Mouse (Mus musculus) CH12.LX (cell line): Measurements from ENCODE around the gene Prpf31. TPM values are rescaled to one million over a fixed set of nuclear protein-coding genes. Genes with fewer than 3 reads are reported as not detected.

Source experiments
- DNase-seq: peaks from one replicate; pipeline ENCODE4 v3.0.0-alpha.2; 2013; ENCODE audit errors: extremely low read depth
- H3K27ac ChIP-seq: 2 replicates; pipeline ENCODE4 v1.5.1; 2012; ENCODE audit warnings: low read depth, mild to moderate bottlenecking, control low read depth, moderate library complexity; ENCODE audit not compliant: insufficient read depth
- H3K27me3 ChIP-seq: replicated peaks from 2 replicates; pipeline ENCODE3; 2012; ENCODE audit warnings: inconsistent platforms
- H3K36me3 ChIP-seq, 2 experiments: replicated peaks in 1 of 2; 2 replicates each; pipeline versions ENCODE3 to v1.6.1; 2012; ENCODE audit warnings: inconsistent platforms in 1 of 2, low read length in 1 of 2, mild to moderate bottlenecking in 1 of 2, mixed read lengths in 1 of 2, moderate library complexity in 1 of 2; ENCODE audit not compliant: control insufficient read depth in 1 of 2, insufficient read depth in 1 of 2
- H3K4me1 ChIP-seq, 2 experiments: 2 replicates each; pipeline ENCODE4 v1.6.1; 2012; ENCODE audit warnings: inconsistent platforms in 1 of 2, moderate library complexity in 1 of 2; ENCODE audit not compliant: insufficient read depth in 2 of 2, control insufficient read depth in 1 of 2
- H3K4me2 ChIP-seq: 2 replicates; pipeline ENCODE4 v1.6.1; 2012; ENCODE audit warnings: low read depth, mild to moderate bottlenecking, control low read depth; ENCODE audit not compliant: poor library complexity, insufficient read depth, severe bottlenecking
- H3K4me3 ChIP-seq, 3 experiments: fragments of 150-350 bp in 1 of 3; sonication (generic) in 1 of 3; replicated peaks in 1 of 3; 2 replicates each; pipeline versions ENCODE3 to v1.5.1; 2011 to 2012; ENCODE audit warnings: low read depth in 2 of 3, low read length in 2 of 3, mild to moderate bottlenecking in 2 of 3, moderate library complexity in 2 of 3, control low read depth in 1 of 3, improper control_type of control experiment in 1 of 3, inconsistent platforms in 1 of 3, mixed read lengths in 1 of 3; ENCODE audit not compliant: poor library complexity in 1 of 3
- H3K79me2 ChIP-seq: replicated peaks from 2 replicates; pipeline ENCODE4 v1.6.1; 2012; ENCODE audit warnings: mild to moderate bottlenecking, moderate library complexity; ENCODE audit not compliant: control insufficient read depth, poor library complexity, insufficient read depth, severe bottlenecking; ENCODE audit errors: extremely low read depth
- H3K9ac ChIP-seq: 2 replicates; pipeline ENCODE4 v1.6.1; 2012; ENCODE audit warnings: low read depth, mild to moderate bottlenecking, control low read depth, moderate library complexity; ENCODE audit not compliant: insufficient read depth
- H3K9me3 ChIP-seq: replicated peaks from 2 replicates; pipeline ENCODE3; 2012; ENCODE audit warnings: low read length, inconsistent platforms, mixed read lengths
- CHD1 ChIP-seq: IDR thresholded peaks from 2 replicates; pipeline ENCODE4 v1.6.1; 2012; ENCODE audit warnings: low read depth, low read length, improper control_type of control experiment, inconsistent platforms
- CHD2 ChIP-seq: IDR thresholded peaks from 2 replicates; pipeline ENCODE4 v1.6.1; 2011; ENCODE audit warnings: low read length, improper control_type of control experiment
- E2F4 ChIP-seq: IDR thresholded peaks from 2 replicates; pipeline ENCODE4 v1.6.1; 2011; ENCODE audit warnings: low read depth, low read length, improper control_type of control experiment; ENCODE audit not compliant: insufficient replicate concordance
- ETS1 ChIP-seq: conservative IDR thresholded peaks from 2 replicates; pipeline ENCODE4 v1.6.1; 2012; ENCODE audit warnings: low read depth, mild to moderate bottlenecking, inconsistent platforms, low read length, improper control_type of control experiment, moderate library complexity
- GABPA ChIP-seq: IDR thresholded peaks from 2 replicates; pipeline ENCODE4 v1.6.1; 2012; ENCODE audit warnings: low read depth, low read length, improper control_type of control experiment, inconsistent platforms; ENCODE audit not compliant: insufficient replicate concordance
- HCFC1 ChIP-seq: IDR thresholded peaks from 2 replicates; pipeline ENCODE4 v1.6.1; 2012; ENCODE audit warnings: low read depth, mild to moderate bottlenecking, inconsistent platforms, low read length, improper control_type of control experiment
- MAFK ChIP-seq: IDR thresholded peaks from 2 replicates; pipeline ENCODE4 v1.6.1; 2011; ENCODE audit warnings: low read length, improper control_type of control experiment; ENCODE audit not compliant: insufficient replicate concordance
- MAX ChIP-seq: IDR thresholded peaks from 2 replicates; pipeline ENCODE4 v1.6.1; 2011; ENCODE audit warnings: low read length, improper control_type of control experiment
- MAZ ChIP-seq: IDR thresholded peaks from 2 replicates; pipeline ENCODE4 v1.6.1; 2012; ENCODE audit warnings: low read depth, mild to moderate bottlenecking, inconsistent platforms, low read length, improper control_type of control experiment, moderate library complexity
- MYC ChIP-seq: IDR thresholded peaks from 2 replicates; pipeline ENCODE4 v1.6.1; 2011; ENCODE audit warnings: low read depth, mild to moderate bottlenecking, improper control_type of control experiment, low read length
- NELFE ChIP-seq: IDR thresholded peaks from 2 replicates; pipeline ENCODE4 v1.6.1; 2011; ENCODE audit warnings: low read depth, low read length, improper control_type of control experiment
- NRF1 ChIP-seq: IDR thresholded peaks from 2 replicates; pipeline ENCODE4 v1.6.1; 2014; ENCODE audit warnings: low read depth, mild to moderate bottlenecking, inconsistent platforms, low read length, improper control_type of control experiment, moderate library complexity
- PAX5 ChIP-seq: IDR thresholded peaks from 2 replicates; pipeline ENCODE4 v1.6.1; 2012; ENCODE audit warnings: low read length, inconsistent platforms, mixed read lengths
- POLR2A ChIP-seq: IDR thresholded peaks from 2 replicates; pipeline ENCODE4 v1.6.1; 2011; ENCODE audit warnings: low read depth, mild to moderate bottlenecking, improper control_type of control experiment, low read length
- RCOR1 ChIP-seq: conservative IDR thresholded peaks from 2 replicates; pipeline ENCODE4 v1.6.1; 2012; ENCODE audit warnings: low read depth, mild to moderate bottlenecking, inconsistent platforms, low read length, improper control_type of control experiment
- SIN3A ChIP-seq: IDR thresholded peaks from 2 replicates; pipeline ENCODE4 v1.6.1; 2012; ENCODE audit warnings: low read length, improper control_type of control experiment, inconsistent platforms
- TBP ChIP-seq: conservative IDR thresholded peaks from 2 replicates; pipeline ENCODE4 v1.6.1; 2011; ENCODE audit warnings: low read depth, low read length, improper control_type of control experiment
- TCF12 ChIP-seq: IDR thresholded peaks from 2 replicates; pipeline ENCODE4 v1.6.1; 2014; ENCODE audit warnings: low read depth, mild to moderate bottlenecking, inconsistent platforms, low read length, improper control_type of control experiment
- UBTF ChIP-seq: IDR thresholded peaks from 2 replicates; pipeline ENCODE4 v1.6.1; 2012; ENCODE audit warnings: low read depth, mild to moderate bottlenecking, inconsistent platforms, low read length, improper control_type of control experiment, moderate library complexity
- USF1 ChIP-seq: IDR thresholded peaks from 2 replicates; pipeline ENCODE4 v1.6.1; 2014; ENCODE audit warnings: low read depth, mild to moderate bottlenecking, inconsistent platforms, low read length, improper control_type of control experiment
- USF2 ChIP-seq: conservative IDR thresholded peaks from 2 replicates; pipeline ENCODE4 v1.6.1; 2011; ENCODE audit warnings: low read depth, low read length, improper control_type of control experiment
- ZC3H11A ChIP-seq: IDR thresholded peaks from 2 replicates; pipeline ENCODE4 v1.6.1; 2012; ENCODE audit warnings: low read depth, mild to moderate bottlenecking, inconsistent platforms, low read length, improper control_type of control experiment
- ZKSCAN1 ChIP-seq: IDR thresholded peaks from 2 replicates; pipeline ENCODE4 v1.6.1; 2012; ENCODE audit warnings: low read depth, inconsistent platforms, low read length, improper control_type of control experiment, borderline replicate concordance
- ZMIZ1 ChIP-seq: IDR thresholded peaks from 2 replicates; pipeline ENCODE4 v1.6.1; 2012; ENCODE audit warnings: low read depth, mild to moderate bottlenecking, inconsistent platforms, low read length, improper control_type of control experiment
- dilution Hi-C: fragments of 300-500 bp; cut with MboI; formaldehyde crosslinking; loops from 2 replicates; pipeline ENCODE4 v1.14.3; 2020; ENCODE audit warnings: low sequenced_read_pairs; ENCODE audit not compliant: extremely low pct_unique_long_range_greater_than_20kb, extremely low pct_ligation_motif_present
- in situ Hi-C: fragments of 300-500 bp; cut with MboI; formaldehyde crosslinking; loops from 3 replicates; pipeline ENCODE4 v1.14.3; 2019; ENCODE audit warnings: low sequenced_read_pairs, low pct_ligation_motif_present, low pct_unique_long_range_greater_than_20kb, mixed read lengths
- polyA plus RNA-seq: library from polyadenylated mRNA; unstranded; fragments of >175 nt; gene quantifications from 2 replicates; pipeline ENCODE4 v1.2.1, GENCODE M21; 2012; ENCODE audit warnings: low read depth; ENCODE audit not compliant: insufficient read length
- total RNA-seq, 2 experiments: library from RNA; depleted of rRNA; stranded (reverse); fragments of 300-350 nt in 1 of 2; fragments of >200 nt in 1 of 2; gene quantifications; 2 replicates each; pipeline ENCODE4 v1.2.3; 2012 to 2014

The Prpf31 gene
- total and polyA plus RNA-seq, 3 experiments, result 99.2 to 171 (median 117) TPM

GRCm38 (mm10) chr7:3643843-3644242 lies 14.1 kb downstream of the Prpf31 start:
- TF ChIP-seq ZKSCAN1 (no peak), ZMIZ1 (no peak), POLR2A (no peak), UBTF (no peak)
- Histone ChIP-seq H3K9ac (no peak overlapping the region), H3K4me2 (peak overlapping the region; percentile 39; the same call in 1 of the 2 replicates), H3K36me3 (peaks cover 29 to 58% of the 10 kb centered on the region in 2 experiments), H3K79me2 (peaks cover 35% of the 10 kb centered on the region), H3K4me1 (peaks cover 13 to 37% of the 10 kb centered on the region in 2 experiments), H3K27me3 (no peaks in the 10 kb centered on the region), H3K27ac (no peak overlapping the region), H3K4me3 (peak overlapping the region in 2 of 3 experiments; percentile 60 to 93), H3K9me3 (no peaks in the 10 kb centered on the region)
- DNase-seq, result no peak
- dilution Hi-C loops (no loop called here), in situ Hi-C loops (no loop called here)

- dilution Hi-C loops, result no loop called here
- Histone ChIP-seq H3K9me3 (no peaks in the 10 kb centered on the region), H3K4me1 (peaks cover 13 to 41% of the 10 kb centered on the region in 2 experiments), H3K4me3 (peak overlapping the region; percentile 60 to 93 (median 79)), H3K9ac (no peak overlapping the region), H3K27ac (0 out of 2 replicates have a peak overlapping the region, but pooled peaks have one; percentile 24), H3K36me3 (peaks cover 25 to 58% of the 10 kb centered on the region in 2 experiments), H3K27me3 (no peaks in the 10 kb centered on the region), H3K79me2 (peaks cover 40% of the 10 kb centered on the region), H3K4me2 (peak overlapping the region; percentile 39; the same call in 1 of the 2 replicates)
- no peak for DNase-seq
- in situ Hi-C loops, result no loop called here
- no peak for TF ChIP-seq MAFK
- TF ChIP-seq RCOR1, result peak; percentile 77; the same call in 1 of the 2 replicates
- 0 out of 2 replicates have a peak, but pooled peaks have one; percentile 50 for TF ChIP-seq NELFE
- 0 out of 2 replicates have a peak, but pooled peaks have one; percentile 66 for TF ChIP-seq SIN3A
- TF ChIP-seq CHD2, result no peak
- TF ChIP-seq TCF12, result peak; percentile 31; the same call in 1 of the 2 replicates
- 0 out of 2 replicates have a peak, but pooled peaks have one; percentile 15 for TF ChIP-seq MYC
Observed at GRCm38 (mm10) chr7:3644348-3644671, 14.5 kb downstream of the Prpf31 start.

GRCm38 (mm10) chr7:3644672-3645487 lies 15.1 kb downstream of the Prpf31 start, which contains the start of gene Cnot3:
Gene Cnot3, plus strand, starts transcription at chr7:3645268.
- H3K79me2 ChIP-seq, result peaks cover 45% of the 10 kb centered on the region
- no peaks in the 10 kb centered on the region for H3K27me3 ChIP-seq
- dilution Hi-C loops (no loop called here), in situ Hi-C loops (no loop called here)
- H3K4me3 ChIP-seq, result peak within 1 kb of the TSS; percentile 89 to 94 (median 93)
- peaks cover 19 to 58% of the 10 kb centered on the region in 2 experiments for H3K36me3 ChIP-seq
- H3K9ac ChIP-seq, result peak within 1 kb of the TSS; percentile 98
- peak; percentile 99 for DNase-seq
- peak within 1 kb of the TSS; percentile 96 for H3K4me2 ChIP-seq
- peaks cover 13 to 43% of the 10 kb centered on the region in 2 experiments for H3K4me1 ChIP-seq
- peak within 1 kb of the TSS; percentile 78 for H3K27ac ChIP-seq
- no peaks in the 10 kb centered on the region for H3K9me3 ChIP-seq
- no peak for TF ChIP-seq USF2
- TF ChIP-seq MAZ, result peak; percentile 56; the same call in 1 of the 2 replicates
- peak; percentile 76 for TF ChIP-seq NELFE
- no peak for TF ChIP-seq USF1
- TF ChIP-seq ZC3H11A, result no peak
- no peak for TF ChIP-seq E2F4
- peak; percentile 24 for TF ChIP-seq ZMIZ1
- TF ChIP-seq MAX, result 0 out of 2 replicates have a peak, but pooled peaks have one; percentile 18
- TF ChIP-seq HCFC1, result peak; percentile 71
- TF ChIP-seq ETS1, result no peak
- TF ChIP-seq GABPA, result no peak
- no peak for TF ChIP-seq PAX5
- no peak for TF ChIP-seq CHD1
- peak; percentile 85 for TF ChIP-seq POLR2A
- TF ChIP-seq NRF1, result peak; percentile 56; the same call in 1 of the 2 replicates
- peak; percentile 78 for TF ChIP-seq TBP
- peak; percentile 56; the same call in 1 of the 2 replicates for TF ChIP-seq SIN3A
